Mouse (Mus musculus) testis, adult 2 months (tissue): ENCODE data around the gene Akap11.

Experiments used
- CTCF ChIP-seq: fragments of 200-500 bp; IDR thresholded peaks from 2 replicates; pipeline ENCODE4 v1.5.1; 2012; ENCODE audit warnings: low read depth, mild to moderate bottlenecking, inconsistent platforms, low read length, moderate library complexity; ENCODE audit not compliant: control insufficient read depth, insufficient read depth, insufficient replicate concordance
- POLR2A ChIP-seq: fragments of 200-500 bp; IDR thresholded peaks from 2 replicates; pipeline ENCODE4 v1.6.1; 2012; ENCODE audit warnings: low read depth, mild to moderate bottlenecking, inconsistent platforms, low read length, moderate library complexity; ENCODE audit not compliant: control insufficient read depth

DNA sequence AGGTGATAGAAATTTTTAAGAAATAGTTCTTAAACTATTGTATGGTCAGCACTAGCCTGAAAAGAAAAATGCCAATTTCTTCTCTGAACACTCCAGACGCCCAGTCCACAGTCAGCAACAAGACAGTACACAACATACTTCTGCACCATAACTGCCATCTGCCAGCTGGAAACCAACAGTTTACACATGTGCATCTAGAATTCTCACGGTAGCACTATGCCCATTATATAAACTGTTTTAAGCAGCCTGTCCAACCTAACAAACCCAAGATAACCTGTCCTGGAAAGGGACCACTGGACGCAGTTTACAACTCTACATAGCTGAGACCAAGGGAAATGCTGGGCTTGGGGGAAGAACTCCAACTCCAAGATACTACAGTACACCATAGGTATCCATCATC, 2.9 kb downstream of the Akap11 start:
- TF ChIP-seq CTCF, result no peak
- no peak for TF ChIP-seq POLR2A
